Mouse (Mus musculus) gastrocnemius, postnatal 14 days (tissue): Measurements from ENCODE around the gene Adgrf3. TPM values are rescaled to one million over a fixed set of nuclear protein-coding genes. Genes with fewer than 3 reads are reported as not detected.
"Not testable (repeated sequence)": the region's sequence is repeated elsewhere in the genome, so short reads cannot be mapped to it uniquely, and the experiment has no call there.

Experiments
- DNase-seq: peaks from one replicate; pipeline ENCODE4 v3.0.0; 2021; ENCODE audit warnings: mixed read lengths
- intact Hi-C: fragments of 180-260 bp; cut with DNase I; formaldehyde crosslinking; loops from one replicate; pipeline ENCODE4 v1.15.1; 2025; ENCODE audit warnings: low total_unique reads
- long read RNA-seq, 2 experiments: library from polyadenylated mRNA; stranded (forward); transcript quantifications; one replicate each; pipeline ENCODE4 v2.0.0; 2021
- total RNA-seq, 2 experiments: library from RNA; stranded (reverse); gene quantifications; 2 replicates each; pipeline ENCODE4 v1.2.3; 2021

Gene Adgrf3
- not detected for total RNA-seq
- long read RNA-seq, experiment 1, result 0 reads
- long read RNA-seq, experiment 2, result 0 reads

- intact Hi-C loops, result no loop called here
- DNase-seq, result no peak
Observed at GRCm38 (mm10) chr5:30205493-30205892, at the start of gene Adgrf3. Adgrf3 (minus strand) TSS chr5:30205722.

GRCm38 (mm10) chr5:30247666-30248065 is 42.1 kb upstream of the Adgrf3 start:
- no peak for DNase-seq
- intact Hi-C loops, result no loop called here

GRCm38 (mm10) chr5:30245861-30246416 is 40.4 kb upstream of the Adgrf3 start:
- intact Hi-C loops, result no loop called here
- no peak for DNase-seq

- DNase-seq, result no peak
- intact Hi-C loops, result no loop called here
Observed at GRCm38 (mm10) chr5:30243741-30244140, 38.2 kb upstream of the Adgrf3 start.

- DNase-seq, result no peak
- intact Hi-C loops, result no loop called here
Observed at GRCm38 (mm10) chr5:30242410-30242809, 36.9 kb upstream of the Adgrf3 start.

GRCm38 (mm10) chr5:30240552-30240951 is 35.0 kb upstream of the Adgrf3 start:
- DNase-seq, result no peak
- intact Hi-C loops, result no loop called here

GRCm38 (mm10) chr5:30238533-30238932 is 33.0 kb upstream of the Adgrf3 start:
- intact Hi-C loops, result no loop called here
- no peak for DNase-seq

GRCm38 (mm10) chr5:30235641-30236126 is 30.2 kb upstream of the Adgrf3 start:
- intact Hi-C loops, result no loop called here
- DNase-seq, result no peak

- intact Hi-C loops, result no loop called here
- DNase-seq, result no peak
Observed at GRCm38 (mm10) chr5:30233979-30234378, 28.5 kb upstream of the Adgrf3 start.

- no peak for DNase-seq
Observed at GRCm38 (mm10) chr5:30233042-30233441, 27.5 kb upstream of the Adgrf3 start.

GRCm38 (mm10) chr5:30232271-30232971 is 26.9 kb upstream of the Adgrf3 start, which contains the start of gene Selenoi:
Selenoi (plus strand) TSS chr5:30232581.
- intact Hi-C loops, result no loop called here
- peak; percentile 99 for DNase-seq

More at GRCm38 (mm10) chr5:30233042-30233441, 27.5 kb upstream of the Adgrf3 start:
- intact Hi-C loops, result no loop called here

- intact Hi-C loops, result no loop called here
- no peak for DNase-seq
Observed at GRCm38 (mm10) chr5:30231891-30232270, 26.4 kb upstream of the Adgrf3 start.

GRCm38 (mm10) chr5:30230901-30231300 is 25.4 kb upstream of the Adgrf3 start:
- peak; percentile 12 for DNase-seq
- intact Hi-C loops, result no loop called here

GRCm38 (mm10) chr5:30222681-30223080 is 17.2 kb upstream of the Adgrf3 start:
- intact Hi-C loops, result no loop called here
- DNase-seq, result no peak

GRCm38 (mm10) chr5:30220666-30221065 is 15.1 kb upstream of the Adgrf3 start:
- intact Hi-C loops, result no loop called here
- no peak for DNase-seq

GRCm38 (mm10) chr5:30219715-30220114 is 14.2 kb upstream of the Adgrf3 start:
- intact Hi-C loops, result no loop called here
- no peak for DNase-seq

GRCm38 (mm10) chr5:30215970-30216369 is 10.4 kb upstream of the Adgrf3 start:
- intact Hi-C loops, result no loop called here
- no peak for DNase-seq

- peak; percentile 32 for DNase-seq
- intact Hi-C loops, result no loop called here
Observed at GRCm38 (mm10) chr5:30214889-30215288, 9.4 kb upstream of the Adgrf3 start.

GRCm38 (mm10) chr5:30210758-30211157 is 5.2 kb upstream of the Adgrf3 start:
- DNase-seq, intact Hi-C loops: not testable (repeated sequence)

GRCm38 (mm10) chr5:30207276-30207675 is 1.8 kb upstream of the Adgrf3 start:
- intact Hi-C loops, result no loop called here
- no peak for DNase-seq

- no peak for DNase-seq
- intact Hi-C loops, result no loop called here
Observed at GRCm38 (mm10) chr5:30205034-30205433, 488 bp downstream of the Adgrf3 start.
